Mouse (Mus musculus): ENCODE results near the gene Hist1h2bj.
"Not testable (repeated sequence)": the region's sequence is repeated elsewhere in the genome, so short reads cannot be mapped to it uniquely, and the experiment has no call there.

The Hist1h2bj gene

DNA sequence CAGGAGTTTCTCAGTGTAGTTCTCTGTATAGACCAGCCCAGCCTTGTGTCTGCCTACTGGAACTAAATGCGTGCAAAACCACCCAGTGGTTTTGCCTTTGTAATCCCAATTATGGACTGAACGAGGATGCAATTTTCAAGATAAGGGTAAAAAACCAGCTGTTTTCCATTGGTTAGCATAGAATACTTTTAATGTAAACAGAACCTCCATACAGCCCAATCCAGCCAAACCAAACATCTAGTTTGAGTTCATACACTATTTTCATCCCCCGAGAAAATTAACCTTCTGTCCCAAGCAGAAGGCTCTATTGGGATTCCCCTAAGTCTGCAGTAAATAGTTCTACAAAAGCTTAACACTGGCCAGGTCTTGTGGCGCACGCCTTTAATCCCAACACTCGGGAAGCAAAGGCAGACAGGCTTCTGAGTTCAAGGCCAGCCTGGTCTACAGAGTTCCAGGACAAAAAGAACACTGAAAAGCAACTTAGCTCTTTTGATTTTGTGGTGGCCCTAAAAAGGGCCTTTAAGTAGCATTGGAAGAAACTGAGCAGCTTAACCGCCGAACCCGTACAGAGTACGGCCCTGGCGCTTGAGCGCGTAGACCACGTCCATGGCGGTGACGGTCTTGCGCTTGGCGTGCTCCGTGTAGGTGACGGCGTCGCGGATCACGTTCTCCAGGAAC lies 2.4 kb upstream of the Hist1h2bj start:
- no peak for DNase-seq (ENCODE audit: low spot score)

DNA sequence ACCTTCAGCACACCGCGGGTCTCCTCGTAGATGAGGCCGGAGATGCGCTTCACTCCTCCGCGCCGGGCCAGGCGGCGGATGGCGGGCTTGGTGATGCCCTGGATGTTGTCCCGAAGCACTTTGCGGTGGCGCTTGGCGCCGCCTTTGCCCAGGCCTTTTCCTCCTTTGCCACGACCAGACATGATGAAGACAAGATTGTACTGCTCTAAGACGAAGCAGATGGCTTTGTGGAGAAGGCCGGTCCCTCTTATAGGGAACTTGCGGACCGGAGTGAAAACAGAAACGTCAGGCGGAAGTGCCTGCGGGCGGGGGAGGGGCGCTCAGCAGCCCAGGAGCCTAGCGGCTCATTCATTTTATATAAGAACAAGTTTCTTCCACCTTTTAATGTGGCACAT lies 1.9 kb upstream of the Hist1h2bj start, which contains the start of gene Hist1h4i:
Gene Hist1h4i (minus strand): TSS at position 221 of the 395 bp plus-strand sequence.
- peak; percentile 96 for DNase-seq (ENCODE audit: low spot score)

DNA sequence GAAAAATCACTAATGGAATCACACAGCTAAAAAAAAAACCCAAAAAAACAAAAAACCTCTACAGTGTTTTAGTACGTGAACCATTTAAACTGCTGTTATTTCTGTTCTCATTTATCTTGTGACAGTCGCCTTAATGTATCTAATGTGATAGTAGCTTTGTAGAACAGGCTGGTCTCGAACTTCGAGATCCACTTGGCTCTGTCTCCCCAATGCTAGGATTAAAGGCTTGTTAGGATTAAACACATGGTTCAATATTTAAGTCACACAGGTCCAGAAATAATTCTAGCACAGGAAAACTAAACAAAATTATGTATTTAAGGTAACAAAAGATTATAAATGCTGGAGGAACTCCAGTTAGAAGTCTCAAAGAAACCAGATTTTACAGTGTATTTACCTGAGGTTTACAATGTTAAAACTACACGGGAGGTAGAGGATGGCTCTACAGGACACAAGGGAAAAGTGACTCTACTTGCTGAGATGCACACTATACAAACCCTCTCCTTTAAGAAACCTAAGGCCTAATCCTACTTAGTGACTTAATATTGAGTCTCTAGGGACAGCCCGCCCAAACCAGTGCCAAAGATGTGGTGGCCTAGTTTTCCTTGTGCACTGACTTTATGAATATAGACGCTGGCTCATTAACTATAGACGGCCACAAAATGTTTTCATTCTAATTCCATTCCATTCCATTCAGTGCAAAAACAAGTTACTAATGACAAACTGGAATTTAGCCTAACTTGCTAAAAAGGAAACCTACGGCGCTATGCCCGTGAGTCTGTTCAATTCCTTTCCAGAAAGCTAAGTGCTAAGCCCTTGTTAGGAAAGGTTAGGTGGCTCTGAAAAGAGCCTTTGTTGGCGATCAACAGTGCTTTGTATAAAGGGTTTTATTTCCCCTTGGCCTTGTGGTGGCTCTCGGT lies 1.1 kb upstream of the Hist1h2bj start:
- DNase-seq (ENCODE audit: low spot score): no peak

DNA sequence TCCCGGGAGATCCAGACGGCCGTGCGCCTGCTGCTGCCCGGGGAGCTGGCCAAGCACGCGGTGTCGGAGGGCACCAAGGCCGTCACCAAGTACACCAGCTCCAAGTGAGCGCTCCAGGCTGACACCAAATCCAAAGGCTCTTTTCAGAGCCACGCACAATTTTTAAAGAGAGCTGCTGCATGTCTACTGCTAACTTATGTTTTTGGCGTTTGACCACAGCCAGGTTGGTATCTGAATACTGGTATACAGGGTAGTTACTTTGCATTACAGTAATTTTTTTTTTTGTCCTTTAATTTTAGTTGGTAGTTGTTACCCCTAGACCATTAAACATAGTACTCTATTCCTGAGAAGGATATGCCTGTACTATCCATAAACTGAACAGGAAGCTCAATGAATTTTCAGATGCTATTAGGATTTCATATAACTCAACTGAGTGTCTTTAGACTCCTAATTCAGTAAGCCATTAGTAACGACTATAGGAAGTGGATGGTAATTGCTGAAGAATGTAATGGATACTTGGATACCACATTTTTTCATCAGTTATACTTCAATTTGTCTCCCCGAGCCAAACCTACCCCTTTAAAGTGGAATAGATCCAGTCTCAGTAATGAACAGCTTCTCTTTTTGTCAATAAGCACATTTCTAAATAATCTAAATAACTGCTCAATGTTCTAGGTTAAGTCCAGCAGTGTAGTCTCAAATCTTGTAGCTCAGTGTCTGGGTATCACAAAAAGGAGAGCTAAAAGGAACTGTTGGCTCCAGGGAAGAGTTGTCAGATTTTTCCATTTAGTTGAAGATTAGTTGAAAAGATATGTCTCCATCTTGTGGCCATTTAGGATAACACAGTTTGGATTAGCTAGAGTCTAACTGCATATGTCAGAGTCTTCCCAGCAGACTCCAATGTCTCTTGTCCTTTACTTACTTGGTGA lies 753 bp downstream of the Hist1h2bj start:
- DNase-seq (ENCODE audit: low spot score): no peak

DNA sequence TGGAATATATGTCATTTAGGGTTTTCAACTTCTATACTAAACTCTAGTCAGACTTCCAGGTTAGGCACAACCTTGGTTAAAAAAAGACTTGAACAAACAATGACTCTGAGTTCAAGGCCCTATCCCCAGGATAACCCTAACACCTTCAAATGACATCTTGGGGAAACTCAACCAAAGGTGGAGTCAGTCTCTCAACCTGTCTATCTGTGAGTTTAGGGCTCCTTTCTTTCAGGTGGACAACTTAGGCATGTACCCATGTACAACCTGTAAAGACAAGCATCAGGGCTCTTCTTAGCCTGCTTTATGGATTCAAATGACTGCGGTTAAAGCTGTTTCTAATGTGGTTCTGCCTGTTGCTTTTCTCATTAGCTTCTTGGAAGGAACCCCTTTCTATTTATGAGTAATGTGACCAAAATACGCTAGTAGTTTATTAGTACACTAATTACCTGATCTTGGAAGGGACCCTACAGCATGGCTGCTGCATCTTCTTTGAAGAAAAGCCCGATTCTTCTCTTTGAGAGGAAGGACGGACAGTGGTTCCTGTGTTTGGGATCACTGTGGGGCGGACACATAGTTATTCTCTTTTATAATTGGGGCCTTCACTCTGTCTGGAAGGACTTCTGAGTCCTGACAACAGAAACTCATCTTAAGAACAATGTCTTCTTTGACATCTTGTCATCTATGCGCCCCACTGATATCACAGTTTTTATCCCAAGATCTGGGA lies 1.6 kb downstream of the Hist1h2bj start:
- DNase-seq (ENCODE audit: low spot score): no peak

DNA sequence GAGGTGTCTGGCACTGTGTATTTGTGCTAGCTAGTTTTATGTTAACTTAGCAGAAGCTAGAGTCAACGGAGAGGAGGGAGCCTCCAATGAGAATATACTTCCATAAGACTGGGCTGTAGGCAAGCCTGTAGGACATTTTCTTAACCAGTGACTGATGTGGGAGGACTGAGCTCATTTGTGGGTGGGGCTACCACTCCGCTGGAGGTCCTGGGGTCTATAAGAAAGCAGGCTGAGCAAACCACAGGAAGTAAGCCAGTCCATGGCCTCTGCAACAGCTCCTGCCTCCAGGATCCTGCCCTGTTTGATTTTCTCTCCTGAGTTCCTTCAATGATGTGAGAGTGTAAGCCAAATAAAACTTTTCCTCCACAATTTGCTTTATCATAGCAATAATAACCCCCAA lies 2.3 kb downstream of the Hist1h2bj start:
- DNase-seq (ENCODE audit: low spot score): no peak

DNA sequence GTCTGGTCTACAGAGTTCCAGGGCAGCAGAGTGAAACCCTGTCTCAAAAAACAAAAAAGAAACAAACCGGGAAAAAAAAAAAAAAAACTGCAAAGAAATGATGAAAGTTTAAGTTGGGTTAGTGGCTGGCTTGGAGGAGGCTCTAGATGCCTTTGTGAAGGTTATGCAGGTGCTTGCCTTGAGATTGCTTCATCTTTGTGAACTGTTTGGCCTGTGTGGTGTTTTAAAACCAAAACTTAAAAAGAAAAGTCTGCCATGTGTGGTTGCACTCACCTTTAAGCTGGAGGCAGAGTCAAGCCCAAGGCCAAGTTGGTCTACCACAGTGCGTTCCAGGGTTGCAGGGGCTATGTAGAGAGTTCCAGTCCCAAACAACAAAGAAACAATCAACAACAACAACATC lies 6.0 kb downstream of the Hist1h2bj start:
- DNase-seq (ENCODE audit: low spot score): no peak

DNA sequence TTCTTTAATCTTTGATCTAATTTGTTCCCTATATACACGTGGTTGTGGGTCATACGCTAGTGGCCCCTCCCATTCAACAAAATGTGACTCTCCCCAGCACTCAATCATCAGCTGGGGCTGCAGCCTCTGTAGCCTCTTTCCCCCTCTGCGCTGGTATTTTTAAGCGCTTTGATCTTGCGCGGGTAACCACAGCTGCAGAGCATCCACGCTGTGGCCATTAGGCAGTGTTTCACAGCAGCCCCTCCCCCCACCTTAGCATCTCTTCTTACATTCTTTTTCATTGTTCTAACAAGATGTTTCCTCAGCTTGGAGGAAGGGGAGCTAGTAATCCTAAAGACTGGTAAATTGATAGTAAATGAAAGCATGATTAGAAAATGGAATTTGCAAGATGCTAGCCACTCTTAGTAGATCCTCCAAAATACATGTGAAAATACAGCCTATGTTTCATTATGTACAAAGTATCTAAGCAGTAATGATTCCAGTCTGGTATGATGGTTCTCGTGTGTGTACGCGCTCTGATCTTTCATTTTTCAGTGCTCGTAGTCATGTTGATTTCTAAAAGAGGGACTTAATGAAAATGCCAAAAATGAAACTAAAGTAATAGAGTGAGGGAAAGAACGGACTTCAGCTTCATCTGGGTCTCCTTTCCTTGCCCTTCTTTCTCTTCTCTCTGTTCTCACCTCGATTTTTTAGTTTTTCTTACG lies 6.9 kb downstream of the Hist1h2bj start:
- no peak for DNase-seq (ENCODE audit: low spot score)

DNA sequence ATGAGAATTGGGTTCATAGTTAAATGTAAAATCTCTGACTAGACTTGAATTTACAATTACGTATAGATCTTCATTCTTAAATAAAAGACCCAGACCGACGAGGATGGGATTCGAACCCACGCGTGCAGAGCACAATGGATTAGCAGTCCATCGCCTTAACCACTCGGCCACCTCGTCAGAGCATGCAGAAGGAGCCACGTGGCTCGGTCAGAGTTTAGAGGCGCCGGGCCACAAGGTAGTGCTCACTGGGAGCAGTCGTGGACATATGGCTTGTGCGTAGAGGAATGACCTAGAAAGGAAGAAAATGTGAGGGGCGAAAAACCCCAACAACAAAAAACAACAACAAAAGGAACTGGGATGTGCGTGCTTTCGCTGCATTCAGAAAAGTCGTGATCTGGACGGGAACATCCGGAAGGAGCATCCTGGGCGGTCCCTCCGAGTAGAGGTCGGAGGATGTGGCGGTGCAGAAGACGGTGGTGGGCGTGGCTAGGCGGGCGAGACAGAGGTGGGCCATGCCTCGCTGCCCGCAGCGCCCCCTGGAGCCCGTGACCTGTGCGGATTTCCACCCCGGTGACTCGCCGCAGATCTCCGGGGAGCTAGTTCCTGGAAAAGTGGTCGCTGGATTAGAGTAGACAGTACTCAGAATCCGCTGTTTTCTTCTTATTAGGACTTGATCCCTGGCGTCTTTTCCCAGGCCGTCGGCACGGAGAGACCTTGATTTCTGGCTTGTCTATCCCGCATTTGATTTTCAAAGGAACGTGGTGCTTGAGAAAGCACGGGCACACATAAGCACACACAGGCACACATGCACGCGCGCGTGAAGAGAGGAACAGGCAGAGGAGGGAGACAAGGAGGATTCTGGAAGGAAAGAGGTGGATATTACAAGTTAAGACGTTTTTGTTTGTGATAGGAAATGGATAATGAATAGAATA lies 7.8 kb downstream of the Hist1h2bj start:
- DNase-seq (ENCODE audit: low spot score): peak; percentile 92

DNA sequence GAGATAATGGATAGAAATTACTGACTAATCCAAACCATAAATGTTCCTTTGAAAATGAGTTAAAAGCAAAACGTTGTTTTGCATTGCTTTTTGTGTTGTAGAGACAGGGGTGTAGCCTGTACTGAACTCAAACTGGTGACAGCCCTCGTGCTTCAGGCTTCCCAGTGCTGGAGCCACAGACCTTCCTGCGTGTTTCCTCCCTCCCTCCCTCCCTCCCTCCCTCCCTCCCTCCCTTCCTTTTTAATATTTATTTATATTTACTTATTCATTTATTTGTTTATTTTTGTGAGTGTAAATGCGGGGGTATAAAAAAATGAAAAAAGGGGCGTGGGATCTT lies 8.5 kb downstream of the Hist1h2bj start:
- DNase-seq (ENCODE audit: low spot score): no peak

DNA sequence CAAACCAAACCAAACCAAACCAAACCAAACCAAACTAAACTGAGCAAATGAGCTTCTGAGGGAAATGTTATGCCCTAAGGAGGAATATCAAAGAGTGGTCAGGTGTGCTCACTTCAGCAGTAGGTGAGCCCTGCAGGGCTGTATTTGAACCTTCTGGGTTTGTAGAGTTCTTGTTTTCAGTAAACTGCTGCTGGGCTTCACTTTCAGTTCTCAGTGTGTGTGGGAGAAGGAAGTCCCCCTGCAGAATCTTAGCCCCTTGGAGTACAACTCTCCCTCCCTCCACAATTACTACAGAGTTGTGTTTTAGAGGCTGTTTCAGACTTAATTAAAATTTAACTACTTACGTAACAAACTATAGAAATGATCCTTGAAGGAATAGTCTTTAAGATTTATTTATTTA lies 10.7 kb downstream of the Hist1h2bj start:
- no peak for DNase-seq (ENCODE audit: low spot score)

DNA sequence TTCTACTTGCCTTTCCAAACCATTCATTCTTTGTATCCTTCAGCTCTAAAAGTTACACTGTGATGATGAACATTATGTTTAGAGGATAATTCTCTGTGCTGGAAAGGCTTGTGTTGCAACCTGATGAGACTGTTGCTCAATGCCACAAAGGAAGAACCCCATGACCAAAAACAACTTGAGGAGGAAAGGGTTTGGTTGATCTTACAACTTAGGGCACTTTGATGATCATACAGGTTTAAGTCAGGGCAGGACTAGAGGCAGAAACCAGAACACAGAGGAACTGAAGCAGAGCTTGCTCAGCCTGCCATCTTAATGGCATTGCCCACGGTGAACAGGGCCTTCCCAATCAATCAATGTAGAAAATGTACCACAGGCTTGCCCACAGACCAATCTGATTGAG lies 18.4 kb downstream of the Hist1h2bj start:
- no peak for DNase-seq (ENCODE audit: low spot score)

DNA sequence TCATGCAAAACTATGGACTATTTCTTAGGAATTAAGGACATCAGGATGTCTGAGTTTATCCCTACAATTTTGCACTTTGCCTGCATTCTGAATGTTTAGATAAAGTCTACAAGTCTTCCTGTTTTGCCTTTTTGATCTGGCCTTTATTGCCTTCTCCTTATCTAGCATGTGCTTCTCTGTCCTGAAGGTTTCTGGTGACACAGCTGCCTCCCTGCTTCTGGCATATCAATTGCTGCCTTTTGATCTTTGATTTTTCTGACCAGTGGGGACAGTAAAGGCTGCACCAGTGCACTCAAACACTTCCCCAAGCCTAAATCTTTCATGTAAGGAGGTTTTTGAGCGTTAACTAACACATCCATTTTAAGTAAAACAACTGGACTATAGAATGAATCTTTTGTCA lies 20.5 kb downstream of the Hist1h2bj start:
- DNase-seq (ENCODE audit: low spot score): no peak

DNA sequence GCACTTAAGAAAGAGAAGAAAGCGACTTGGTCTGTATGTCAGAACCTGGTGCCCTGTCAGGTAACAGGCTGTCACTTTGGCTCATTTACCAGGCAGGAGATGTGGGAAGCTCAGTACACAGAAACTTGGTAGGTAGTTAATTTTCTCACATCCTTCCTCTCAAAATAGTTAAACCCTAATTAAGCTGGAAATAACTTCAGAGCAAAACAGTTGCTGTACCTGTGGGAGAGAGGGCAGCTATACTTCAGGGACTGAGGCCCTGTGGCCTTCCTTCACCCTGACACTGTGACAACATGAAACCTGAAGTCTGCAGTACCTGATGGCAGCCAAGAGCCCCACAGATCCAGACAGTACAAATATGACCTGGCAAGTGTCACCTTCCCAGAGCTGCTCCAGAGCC lies 41.1 kb downstream of the Hist1h2bj start, which contains the start of gene Vmn1r188:
Gene Vmn1r188 (plus strand): TSS at position 301 of the 400 bp plus-strand sequence.
- DNase-seq (ENCODE audit: low spot score): not testable (repeated sequence)

Data from ovary, postnatal 36 days (tissue).